In genomic region chr15:11904848-11905672, GRCm38 (mm10) we compare ENCODE assay signal across 8 mouse cellular contexts. TPM values are rescaled to one million over a fixed set of nuclear protein-coding genes. Genes with fewer than 3 reads are reported as not detected.
DNase-seq lines count a peak whose midpoint lies in the region; ATAC-seq and TF ChIP-seq lines count a peak whose summit lies in the region.

No protein-coding gene starts in this region.

- peak; percentile 29 for DNase-seq in urinary bladder, adult 2 months (ENCODE audit: low spot score)
- DNase-seq in urinary bladder, postnatal 4 days (ENCODE audit: low spot score in 2 of 2): no peak
- DNase-seq in heart, postnatal 14 days: peak; percentile 43 to 49
- peak; percentile 34 to 46 for DNase-seq in layer of hippocampus, postnatal 36 days
- peak; percentile 65 for DNase-seq in midbrain, embryonic 10.5 days (ENCODE audit: low spot score)
- no peak for DNase-seq in thymus, postnatal 25 days

- WGBS in midbrain, embryonic 10.5 days: under 1% methylated on average over 90 of the region's 90 CpGs
- under 1% methylated on average over 90 of the region's 90 CpGs for WGBS in stomach, embryonic 15.5 days

- no peak for TF ChIP-seq POLR2A in embryonic fibroblast, embryonic 13.5 days (IDR thresholded peaks at IDR 0.05; ENCODE audit: low read depth, low read length)

- no peaks in the 10 kb centered on the region for H3K9me3 ChIP-seq in midbrain, embryonic 10.5 days (replicated peaks)
- H3K9me3 ChIP-seq in stomach, embryonic 15.5 days: no peaks in the 10 kb centered on the region

- no peaks in the 10 kb centered on the region for H3K4me1 ChIP-seq in embryonic fibroblast, embryonic 13.5 days (ENCODE audit: control insufficient read depth, insufficient read depth, low read length)
- H3K4me1 ChIP-seq in midbrain, embryonic 10.5 days: peaks cover 52% of the 10 kb centered on the region
- peaks cover 30% of the 10 kb centered on the region for H3K4me1 ChIP-seq in stomach, embryonic 15.5 days

- intact Hi-C loops in heart, postnatal 14 days (cut with DNase I): no loop called here

- peak overlapping the region; percentile 81 for H3K4me2 ChIP-seq in stomach, embryonic 15.5 days

- no peak for TF ChIP-seq CTCF in embryonic fibroblast, embryonic 13.5 days (IDR thresholded peaks at IDR 0.05; ENCODE audit: borderline replicate concordance, insufficient read depth, low read length)

- H3K27me3 ChIP-seq in midbrain, embryonic 10.5 days (ENCODE audit: low read depth, poor library complexity, severe bottlenecking): peaks cover 87% of the 10 kb centered on the region
- H3K27me3 ChIP-seq in stomach, embryonic 15.5 days (replicated peaks): peaks cover 30% of the 10 kb centered on the region

- H3K27ac ChIP-seq in embryonic fibroblast, embryonic 13.5 days (ENCODE audit: insufficient read depth, low read length): no peak overlapping the region
- peak overlapping the region; percentile 71 for H3K27ac ChIP-seq in midbrain, embryonic 10.5 days (replicated peaks)
- H3K27ac ChIP-seq in stomach, embryonic 15.5 days: peak overlapping the region; percentile 0; the same call in 1 of the 2 replicates

- peak overlapping the region; percentile 52 for H3K4me3 ChIP-seq in embryonic fibroblast, embryonic 13.5 days (ENCODE audit: insufficient read depth, low read length)
- peak overlapping the region; percentile 63 for H3K4me3 ChIP-seq in midbrain, embryonic 10.5 days
- H3K4me3 ChIP-seq in stomach, embryonic 15.5 days (replicated peaks): peak overlapping the region; percentile 50

- peak overlapping the region; percentile 21 for H3K9ac ChIP-seq in stomach, embryonic 15.5 days

- no peak for ATAC-seq in stomach, embryonic 15.5 days (ENCODE audit: insufficient read depth, low FRiP score, low read depth)

- H3K36me3 ChIP-seq in midbrain, embryonic 10.5 days: no peaks in the 10 kb centered on the region
- H3K36me3 ChIP-seq in stomach, embryonic 15.5 days: no peaks in the 10 kb centered on the region

RNA-seq across cellular contexts. Expression of gene Npr3, which starts 2.0 kb away (rescaled TPM):
- polyA plus RNA-seq in urinary bladder, adult 2 months (2012; rRNA removed): 3.2 and 3.7 TPM in 2 replicates
- 12.1 and 14.0 TPM in 2 replicates for polyA plus RNA-seq in embryonic fibroblast, embryonic 13.5 days (2011; ENCODE audit: insufficient read length, low read depth, missing spikeins)
- total RNA-seq in heart, postnatal 14 days (2021): 10 to 100 TPM; 25.2 to 37.4 TPM
- 10 to 100 TPM; 15.8 to 18.1 TPM for total RNA-seq in layer of hippocampus, postnatal 36 days (2021)
- 2.4 and 3.0 TPM in 2 replicates for polyA plus RNA-seq in midbrain, embryonic 10.5 days (2016; fragmentation: Nextera tagmentation; extraction: Ambion mirVana)
- polyA plus RNA-seq in stomach, embryonic 15.5 days (2015; fragmentation: Nextera tagmentation; extraction: Ambion mirVana): 4.7 and 5.0 TPM in 2 replicates

Comparison
In these comparisons a context has a peak if more than half of its experiments do, and no peak if none do; other contexts are left out.
1. DNase-seq: peak in urinary bladder, adult 2 months (single experiment), heart, postnatal 14 days (2 of 2), layer of hippocampus, postnatal 36 days (2 of 2) and midbrain, embryonic 10.5 days (single experiment); none in urinary bladder, postnatal 4 days (0 of 2) and thymus, postnatal 25 days (single experiment).
2. Peak in every context shown above with its lines, with median percentiles within 50 percentile points of each other: H3K4me3 ChIP-seq.